Mouse (Mus musculus): ENCODE measurements around the gene Cckbr. TPM values are rescaled to one million over a fixed set of nuclear protein-coding genes. Genes with fewer than 3 reads are reported as not detected.

Gene Cckbr
- polyA plus RNA-seq, 1 experiment from 2014 or later = 0.10 TPM

GRCm38 (mm10) chr7:105418106-105418505 lies 7.4 kb upstream of the Cckbr start:
- H3K36me3 ChIP-seq (replicated peaks; ENCODE audit: control insufficient read depth, insufficient read depth, low read depth, low read length) = no peaks in the 10 kb centered on the region
- H3K27ac ChIP-seq (replicated peaks; ENCODE audit: low read depth, low read length) = no peak overlapping the region
- WGBS = 81% methylated on average over 5 of the region's 5 CpGs
- no peaks in the 10 kb centered on the region for H3K4me1 ChIP-seq (ENCODE audit: control insufficient read depth, insufficient read depth, low read length)
- no peak overlapping the region for H3K4me3 ChIP-seq (ENCODE audit: low read depth, low read length)
- no peaks in the 10 kb centered on the region for H3K9me3 ChIP-seq (replicated peaks; ENCODE audit: control insufficient read depth, low read length)
- no peak overlapping the region for H3K9ac ChIP-seq (replicated peaks; ENCODE audit: low read length)
- H3K27me3 ChIP-seq (ENCODE audit: control insufficient read depth, insufficient read depth, low read length) = no peaks in the 10 kb centered on the region
- DNase-seq (ENCODE audit: low spot score) (no peak), ATAC-seq (replicated peaks; ENCODE audit: insufficient number of reproducible peaks, low FRiP score, low TSS enrichment, low read depth) (no peak)
- H3K4me2 ChIP-seq (ENCODE audit: low read depth, low read length) = no peak overlapping the region

- WGBS = 67% methylated on average over 2 of the region's 2 CpGs
- Histone ChIP-seq H3K27me3 (ENCODE audit: control insufficient read depth, insufficient read depth, low read length) (peaks cover 12% of the 10 kb centered on the region), H3K36me3 (replicated peaks; ENCODE audit: control insufficient read depth, insufficient read depth, low read depth, low read length) (no peaks in the 10 kb centered on the region), H3K4me1 (ENCODE audit: control insufficient read depth, insufficient read depth, low read length) (0 out of 2 replicates have a peak, but pooled peaks cover 2% of the 10 kb centered on the region), H3K4me3 (ENCODE audit: low read depth, low read length) (no peak overlapping the region), H3K9me3 (replicated peaks; ENCODE audit: control insufficient read depth, low read length) (no peaks in the 10 kb centered on the region), H3K9ac (replicated peaks; ENCODE audit: low read length) (no peak overlapping the region), H3K4me2 (ENCODE audit: low read depth, low read length) (no peak overlapping the region), H3K27ac (replicated peaks; ENCODE audit: low read depth, low read length) (no peak overlapping the region)
- DNase-seq (ENCODE audit: low spot score) = no peak
- no peak for ATAC-seq (replicated peaks; ENCODE audit: insufficient number of reproducible peaks, low FRiP score, low TSS enrichment, low read depth)
Observed at GRCm38 (mm10) chr7:105420903-105421302, 4.6 kb upstream of the Cckbr start.

GRCm38 (mm10) chr7:105424368-105424767 lies 1.2 kb upstream of the Cckbr start:
- Histone ChIP-seq H3K9ac (replicated peaks; ENCODE audit: low read length) (no peak overlapping the region), H3K27ac (replicated peaks; ENCODE audit: low read depth, low read length) (no peak overlapping the region), H3K4me1 (ENCODE audit: control insufficient read depth, insufficient read depth, low read length) (0 out of 2 replicates have a peak, but pooled peaks cover 2% of the 10 kb centered on the region), H3K4me3 (ENCODE audit: low read depth, low read length) (no peak overlapping the region), H3K27me3 (ENCODE audit: control insufficient read depth, insufficient read depth, low read length) (peaks cover 21% of the 10 kb centered on the region), H3K36me3 (replicated peaks; ENCODE audit: control insufficient read depth, insufficient read depth, low read depth, low read length) (no peaks in the 10 kb centered on the region), H3K4me2 (ENCODE audit: low read depth, low read length) (no peak overlapping the region), H3K9me3 (replicated peaks; ENCODE audit: control insufficient read depth, low read length) (no peaks in the 10 kb centered on the region)
- no peak for DNase-seq (ENCODE audit: low spot score)
- WGBS = 24% methylated on average over 5 of the region's 5 CpGs
- ATAC-seq (replicated peaks; ENCODE audit: insufficient number of reproducible peaks, low FRiP score, low TSS enrichment, low read depth) = no peak

GRCm38 (mm10) chr7:105426051-105426450 lies 520 bp downstream of the Cckbr start:
- WGBS = 4% methylated on average over 11 of the region's 11 CpGs
- Histone ChIP-seq H3K27me3 (ENCODE audit: control insufficient read depth, insufficient read depth, low read length) (peaks cover 21% of the 10 kb centered on the region), H3K36me3 (replicated peaks; ENCODE audit: control insufficient read depth, insufficient read depth, low read depth, low read length) (no peaks in the 10 kb centered on the region), H3K9me3 (replicated peaks; ENCODE audit: control insufficient read depth, low read length) (no peaks in the 10 kb centered on the region), H3K9ac (replicated peaks; ENCODE audit: low read length) (peak overlapping the region; percentile 48; the same call in 1 of the 2 replicates), H3K27ac (replicated peaks; ENCODE audit: low read depth, low read length) (no peak overlapping the region), H3K4me3 (ENCODE audit: low read depth, low read length) (peak overlapping the region; percentile 38), H3K4me2 (ENCODE audit: low read depth, low read length) (peak overlapping the region; percentile 72), H3K4me1 (ENCODE audit: control insufficient read depth, insufficient read depth, low read length) (0 out of 2 replicates have a peak, but pooled peaks cover 2% of the 10 kb centered on the region)
- DNase-seq (ENCODE audit: low spot score) = no peak
- peak; percentile 80 for ATAC-seq (replicated peaks; ENCODE audit: insufficient number of reproducible peaks, low FRiP score, low TSS enrichment, low read depth)

- Histone ChIP-seq H3K27ac (replicated peaks; ENCODE audit: low read depth, low read length) (no peak overlapping the region), H3K27me3 (ENCODE audit: control insufficient read depth, insufficient read depth, low read length) (no peaks in the 10 kb centered on the region), H3K9me3 (replicated peaks; ENCODE audit: control insufficient read depth, low read length) (no peaks in the 10 kb centered on the region), H3K4me2 (ENCODE audit: low read depth, low read length) (no peak overlapping the region), H3K4me3 (ENCODE audit: low read depth, low read length) (no peak overlapping the region), H3K4me1 (ENCODE audit: control insufficient read depth, insufficient read depth, low read length) (no peaks in the 10 kb centered on the region), H3K9ac (replicated peaks; ENCODE audit: low read length) (no peak overlapping the region), H3K36me3 (replicated peaks; ENCODE audit: control insufficient read depth, insufficient read depth, low read depth, low read length) (no peaks in the 10 kb centered on the region)
- ATAC-seq (replicated peaks; ENCODE audit: insufficient number of reproducible peaks, low FRiP score, low TSS enrichment, low read depth) (no peak), DNase-seq (ENCODE audit: low spot score) (no peak)
- 63% methylated on average over 1 of the region's 1 CpGs for WGBS
Observed at GRCm38 (mm10) chr7:105432058-105432457, 6.5 kb downstream of the Cckbr start.

- 83% methylated on average over 17 of the region's 17 CpGs for WGBS
- ATAC-seq (replicated peaks; ENCODE audit: insufficient number of reproducible peaks, low FRiP score, low TSS enrichment, low read depth) = no peak
- Histone ChIP-seq H3K9me3 (replicated peaks; ENCODE audit: control insufficient read depth, low read length) (no peaks in the 10 kb centered on the region), H3K4me3 (ENCODE audit: low read depth, low read length) (no peak overlapping the region), H3K4me1 (ENCODE audit: control insufficient read depth, insufficient read depth, low read length) (no peaks in the 10 kb centered on the region), H3K4me2 (ENCODE audit: low read depth, low read length) (no peak overlapping the region), H3K9ac (replicated peaks; ENCODE audit: low read length) (no peak overlapping the region), H3K27me3 (ENCODE audit: control insufficient read depth, insufficient read depth, low read length) (no peaks in the 10 kb centered on the region), H3K36me3 (replicated peaks; ENCODE audit: control insufficient read depth, insufficient read depth, low read depth, low read length) (no peaks in the 10 kb centered on the region), H3K27ac (replicated peaks; ENCODE audit: low read depth, low read length) (no peak overlapping the region)
- no peak for DNase-seq (ENCODE audit: low spot score)
Observed at GRCm38 (mm10) chr7:105433859-105434258, 8.3 kb downstream of the Cckbr start.

GRCm38 (mm10) chr7:105434798-105435197 lies 9.3 kb downstream of the Cckbr start:
- ATAC-seq (replicated peaks; ENCODE audit: insufficient number of reproducible peaks, low FRiP score, low TSS enrichment, low read depth) = no peak
- Histone ChIP-seq H3K9ac (replicated peaks; ENCODE audit: low read length) (no peak overlapping the region), H3K27ac (replicated peaks; ENCODE audit: low read depth, low read length) (no peak overlapping the region), H3K36me3 (replicated peaks; ENCODE audit: control insufficient read depth, insufficient read depth, low read depth, low read length) (no peaks in the 10 kb centered on the region), H3K4me1 (ENCODE audit: control insufficient read depth, insufficient read depth, low read length) (no peaks in the 10 kb centered on the region), H3K4me2 (ENCODE audit: low read depth, low read length) (no peak overlapping the region), H3K9me3 (replicated peaks; ENCODE audit: control insufficient read depth, low read length) (no peaks in the 10 kb centered on the region), H3K4me3 (ENCODE audit: low read depth, low read length) (no peak overlapping the region), H3K27me3 (ENCODE audit: control insufficient read depth, insufficient read depth, low read length) (no peaks in the 10 kb centered on the region)
- WGBS = 76% methylated on average over 22 of the region's 22 CpGs
- no peak for DNase-seq (ENCODE audit: low spot score)

GRCm38 (mm10) chr7:105437979-105438772 lies 12.6 kb downstream of the Cckbr start:
- Histone ChIP-seq H3K36me3 (replicated peaks; ENCODE audit: control insufficient read depth, insufficient read depth, low read depth, low read length) (no peaks in the 10 kb centered on the region), H3K4me2 (ENCODE audit: low read depth, low read length) (no peak overlapping the region), H3K4me3 (ENCODE audit: low read depth, low read length) (no peak overlapping the region), H3K27me3 (ENCODE audit: control insufficient read depth, insufficient read depth, low read length) (no peaks in the 10 kb centered on the region), H3K9me3 (replicated peaks; ENCODE audit: control insufficient read depth, low read length) (no peaks in the 10 kb centered on the region), H3K27ac (replicated peaks; ENCODE audit: low read depth, low read length) (no peak overlapping the region), H3K9ac (replicated peaks; ENCODE audit: low read length) (no peak overlapping the region), H3K4me1 (ENCODE audit: control insufficient read depth, insufficient read depth, low read length) (no peaks in the 10 kb centered on the region)
- ATAC-seq (replicated peaks; ENCODE audit: insufficient number of reproducible peaks, low FRiP score, low TSS enrichment, low read depth) (no peak), DNase-seq (ENCODE audit: low spot score) (no peak)
- 66% methylated on average over 7 of the region's 7 CpGs for WGBS

Measured in embryonic facial prominence, embryonic 11.5 days (tissue).